Mouse (Mus musculus) ES-E14 (cell line): ENCODE results near the gene Per1.

ENCODE experiments used
- CHD2 ChIP-seq: IDR thresholded peaks from 2 replicates; pipeline ENCODE4 v1.6.1; 2014; ENCODE audit warnings: mild to moderate bottlenecking, low read depth, low read length, inconsistent platforms
- HCFC1 ChIP-seq: IDR thresholded peaks from 2 replicates; pipeline ENCODE4 v1.6.1; 2012; ENCODE audit warnings: low read length, inconsistent platforms, borderline replicate concordance; ENCODE audit not compliant: insufficient read depth
- ZC3H11A ChIP-seq: IDR thresholded peaks from 2 replicates; pipeline ENCODE4 v1.6.1; 2012; ENCODE audit warnings: low read depth, mild to moderate bottlenecking, inconsistent platforms, low read length, borderline replicate concordance
- ZNF384 ChIP-seq: IDR thresholded peaks from 2 replicates; pipeline ENCODE4 v1.6.1; 2012; ENCODE audit warnings: low read depth, low read length, inconsistent platforms

DNA sequence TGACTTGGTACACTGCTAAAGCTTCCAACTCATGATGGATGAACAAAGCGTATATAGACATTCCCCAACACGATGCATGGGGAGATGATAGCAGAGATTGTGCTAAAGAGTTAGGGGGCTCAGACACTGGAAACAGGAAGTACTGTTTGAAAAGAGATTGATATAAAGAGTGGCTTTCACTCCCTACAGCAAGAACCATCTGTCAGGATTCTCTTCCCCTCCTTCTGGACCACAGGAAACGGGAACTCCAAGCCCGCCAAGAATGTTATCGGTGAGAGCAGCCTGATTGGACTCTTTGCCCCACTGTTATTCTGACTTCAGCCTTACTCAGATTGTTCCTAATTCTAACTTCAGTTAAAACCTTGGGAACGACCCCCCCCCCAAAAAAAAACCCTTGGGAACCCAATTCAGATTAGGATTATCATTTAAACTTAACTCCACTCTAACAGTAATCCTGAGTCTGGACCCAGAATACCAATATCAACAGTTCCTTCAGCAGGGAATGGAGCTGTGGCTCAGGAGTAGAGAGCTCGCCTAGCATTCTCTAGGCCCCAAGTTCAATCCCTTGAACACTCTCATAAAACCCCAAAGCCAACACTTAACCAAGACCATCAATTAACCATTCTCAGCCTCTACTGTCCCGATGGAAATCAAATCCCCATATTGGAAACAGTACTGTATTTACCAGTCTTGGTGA lies 33.6 kb downstream of the Per1 start:
- TF ChIP-seq ZC3H11A (no peak), ZNF384 (no peak), HCFC1 (no peak), CHD2 (no peak)
